Mouse (Mus musculus): ENCODE results near the gene Gm17402.

- TF ChIP-seq POLR2A (IDR thresholded peaks at IDR 0.05; ENCODE audit: control insufficient read depth, low read depth, low read length) (no peak), CTCF (IDR thresholded peaks at IDR 0.05; ENCODE audit: control insufficient read depth, insufficient read depth, insufficient replicate concordance, low read depth, low read length) (no peak)
Measured at GRCm38 (mm10) chr3:67369407-67370079, 5.4 kb downstream of the Gm17402 start.
